Mouse (Mus musculus) testis, adult 2 months (tissue): ENCODE data around the gene Sv2c.

Experiments
- CTCF ChIP-seq: fragments of 200-500 bp; IDR thresholded peaks from 2 replicates; pipeline ENCODE4 v1.5.1; 2012; ENCODE audit warnings: low read depth, mild to moderate bottlenecking, inconsistent platforms, low read length, moderate library complexity; ENCODE audit not compliant: control insufficient read depth, insufficient read depth, insufficient replicate concordance
- POLR2A ChIP-seq: fragments of 200-500 bp; IDR thresholded peaks from 2 replicates; pipeline ENCODE4 v1.6.1; 2012; ENCODE audit warnings: low read depth, mild to moderate bottlenecking, inconsistent platforms, low read length, moderate library complexity; ENCODE audit not compliant: control insufficient read depth

GRCm38 (mm10) chr13:95951098-95951894, 181.1 kb downstream of the Sv2c start:
- TF ChIP-seq CTCF: peak; percentile 8; the same call in 1 of the 2 replicates
- no peak for TF ChIP-seq POLR2A
